Mouse (Mus musculus) cerebellum, adult 2 months (tissue): Measurements from ENCODE around the gene Rexo5.

Experiments
- CTCF ChIP-seq: fragments of 200-500 bp; IDR thresholded peaks from 2 replicates; pipeline ENCODE4 v1.5.1; 2011; ENCODE audit warnings: low read depth, mild to moderate bottlenecking, control low read depth, low read length, moderate library complexity, borderline replicate concordance; ENCODE audit not compliant: insufficient read depth
- POLR2A ChIP-seq: fragments of 200-500 bp; IDR thresholded peaks from 2 replicates; pipeline ENCODE4 v1.6.1; 2011; ENCODE audit warnings: low read length, control low read depth, borderline replicate concordance; ENCODE audit not compliant: insufficient read depth

DNA sequence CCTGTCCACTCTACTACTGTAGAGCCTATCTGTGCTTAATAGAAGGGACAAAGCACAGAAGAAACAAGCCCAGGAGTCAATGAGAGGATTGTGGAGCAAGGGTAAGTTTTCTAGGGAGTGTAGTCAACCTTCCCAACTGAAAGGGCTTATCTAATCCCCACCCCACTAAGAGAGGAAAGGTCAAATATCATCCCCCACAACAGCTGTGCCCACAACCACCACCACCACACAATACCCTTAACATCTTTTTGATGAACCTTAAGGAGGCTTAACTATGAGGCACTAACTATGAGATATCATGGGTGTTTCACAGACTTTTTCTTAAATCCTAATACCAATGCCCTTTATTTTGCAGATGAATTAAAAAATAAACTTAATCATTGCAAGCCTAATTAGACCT is 58.7 kb downstream of the Rexo5 start:
- no peak for TF ChIP-seq CTCF
- TF ChIP-seq POLR2A, result no peak
